Mouse (Mus musculus) heart, postnatal 0 days (tissue): ENCODE data around the gene Mff.

Experiments
- CTCF ChIP-seq: IDR thresholded peaks from 2 replicates; pipeline ENCODE4 v1.5.1; 2016; ENCODE audit warnings: antibody characterized with exemption, control low read depth, low read depth
- EP300 ChIP-seq: IDR thresholded peaks from 2 replicates; pipeline ENCODE4 v1.6.1; 2016; ENCODE audit warnings: antibody characterized with exemption, low read depth

- TF ChIP-seq CTCF (no peak), EP300 (no peak)
Observed at GRCm38 (mm10) chr1:82761454-82762169, 36.9 kb downstream of the Mff start.
